ENCODE assay signal across 21 mouse cellular contexts in the genomic region with DNA sequence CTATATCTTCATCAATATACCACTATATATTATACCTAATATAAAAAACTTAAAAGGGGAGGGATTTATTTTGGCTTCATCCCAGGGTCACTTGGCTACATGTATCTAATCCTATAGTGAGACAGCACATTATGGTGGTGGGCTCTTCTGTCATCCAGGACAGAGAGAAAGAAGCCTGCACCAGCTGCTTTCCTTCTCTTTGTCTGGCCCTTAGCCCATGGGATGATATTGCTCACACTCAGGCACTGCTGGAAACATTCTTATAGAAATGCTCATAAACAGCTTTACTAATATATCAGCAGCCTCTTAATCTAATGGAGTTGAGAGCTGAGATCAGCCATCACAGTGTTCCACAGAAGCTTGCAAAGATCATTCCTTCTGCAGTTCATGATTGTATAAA.
DNase-seq lines count a peak whose midpoint lies in the region; ATAC-seq and TF ChIP-seq lines count a peak whose summit lies in the region.
"Had no signal": no experiment of that assay in that cellular context is flagged by ENCODE, and none has a peak within 500 bp of the region (broad histone marks: within the 10 kb centered on the region; RNA-seq: fewer than 3 reads in every experiment).

No protein-coding gene starts in this region.

- TF ChIP-seq POLR2A in lung, adult 2 months (IDR thresholded peaks at IDR 0.05; ENCODE audit: borderline replicate concordance, extremely low read depth, low read depth, low read length), result no peak

- no peak overlapping the region for H3K4me2 ChIP-seq in lung, embryonic 14.5 days
- no peak overlapping the region for H3K4me2 ChIP-seq in lung, embryonic 15.5 days
- H3K4me2 ChIP-seq in lung, embryonic 16.5 days (ENCODE audit: low read depth, low read length), result no peak overlapping the region
- no peak overlapping the region for H3K4me2 ChIP-seq in lung, postnatal 0 days (replicated peaks; ENCODE audit: low read depth, low read length)

- peak; percentile 77; the same call in 1 of the 2 replicates for ATAC-seq in lung, embryonic 14.5 days (ENCODE audit: insufficient read depth)
- ATAC-seq in lung, embryonic 15.5 days (ENCODE audit: borderline replicate concordance, extremely low read depth, low FRiP score, low TSS enrichment), result peak; percentile 52; the same call in 1 of the 2 replicates
- 0 out of 2 replicates have a peak, but pooled peaks have one; percentile 23 for ATAC-seq in lung, embryonic 16.5 days (ENCODE audit: low read depth)
- no peak for ATAC-seq in lung, postnatal 0 days
- ATAC-seq: activated CD4-positive, CD25-positive, alpha-beta regulatory T cell, adult 4 months; CD4-positive, CD25-positive, alpha-beta regulatory T cell, adult 4 months; Patski had no signal

- H3K4me3 ChIP-seq in lung, embryonic 14.5 days (ENCODE audit: low read depth, low read length), result no peak overlapping the region
- H3K4me3 ChIP-seq in lung, embryonic 15.5 days, result no peak overlapping the region
- H3K4me3 ChIP-seq in lung, adult 2 months (replicated peaks; ENCODE audit: extremely low read depth, low read depth, low read length), result no peak overlapping the region
- no peak overlapping the region for H3K4me3 ChIP-seq in lung, embryonic 16.5 days (ENCODE audit: low read length)
- H3K4me3 ChIP-seq in lung, postnatal 0 days (ENCODE audit: low read depth, low read length), result no peak overlapping the region

- no peaks in the 10 kb centered on the region for H3K4me1 ChIP-seq in lung, embryonic 14.5 days (ENCODE audit: insufficient read depth)
- no peaks in the 10 kb centered on the region for H3K4me1 ChIP-seq in lung, embryonic 15.5 days
- H3K4me1 ChIP-seq in lung, adult 2 months (ENCODE audit: control insufficient read depth, insufficient read depth, low read length), result no peaks in the 10 kb centered on the region
- no peaks in the 10 kb centered on the region for H3K4me1 ChIP-seq in lung, embryonic 16.5 days (replicated peaks; ENCODE audit: control insufficient read depth, insufficient read depth, low read length)
- H3K4me1 ChIP-seq in lung, postnatal 0 days (ENCODE audit: insufficient read depth, low read depth, low read length), result no peaks in the 10 kb centered on the region

- DNase-seq in lung, embryonic 14.5 days, result peak; percentile 51
- DNase-seq in lung, postnatal 10 days, result no peak
- DNase-seq in lung, adult 2 months, result no peak
- no peak for DNase-seq in lung, postnatal 0 days (ENCODE audit: low spot score)
- DNase-seq: adrenal gland, adult 2 months; adrenal gland, adult 8-10 months; adrenal gland, postnatal 10 days; adrenal gland, postnatal 14 days; adrenal gland, postnatal 25 days; adrenal gland, postnatal 36 days; B cell, adult 2 months; cerebellum, adult 11 months; cerebellum, adult 11-12 months; cerebellum, adult 18-20 months had no signal

- H3K36me3 ChIP-seq in lung, embryonic 14.5 days (ENCODE audit: insufficient read depth), result no peaks in the 10 kb centered on the region
- no peaks in the 10 kb centered on the region for H3K36me3 ChIP-seq in lung, embryonic 15.5 days
- no peaks in the 10 kb centered on the region for H3K36me3 ChIP-seq in lung, embryonic 16.5 days (ENCODE audit: control insufficient read depth, insufficient read depth, low read length)
- H3K36me3 ChIP-seq in lung, postnatal 0 days (ENCODE audit: insufficient read depth, low read length), result no peaks in the 10 kb centered on the region
- H3K36me3 ChIP-seq: G1E had no signal

- TF ChIP-seq EP300 in lung, postnatal 0 days (IDR thresholded peaks at IDR 0.05), result no peak

- H3K27ac ChIP-seq in lung, embryonic 14.5 days (ENCODE audit: low read depth), result no peak overlapping the region
- no peak overlapping the region for H3K27ac ChIP-seq in lung, embryonic 15.5 days
- no peak overlapping the region for H3K27ac ChIP-seq in lung, embryonic 16.5 days (ENCODE audit: low read length)
- H3K27ac ChIP-seq in lung, postnatal 0 days (ENCODE audit: low read length), result no peak overlapping the region

- H3K27me3 ChIP-seq in lung, embryonic 14.5 days (ENCODE audit: insufficient read depth, low read length), result no peaks in the 10 kb centered on the region
- H3K27me3 ChIP-seq in lung, embryonic 15.5 days, result no peaks in the 10 kb centered on the region
- no peaks in the 10 kb centered on the region for H3K27me3 ChIP-seq in lung, embryonic 16.5 days (ENCODE audit: control insufficient read depth, insufficient read depth, low read depth, low read length)
- no peaks in the 10 kb centered on the region for H3K27me3 ChIP-seq in lung, postnatal 0 days (replicated peaks; ENCODE audit: insufficient read depth, low read length)
- H3K27me3 ChIP-seq: CH12.LX had no signal

- TF ChIP-seq CTCF in lung, embryonic 14.5 days (IDR thresholded peaks at IDR 0.05; ENCODE audit: low read depth), result no peak
- no peak for TF ChIP-seq CTCF in lung, adult 2 months (IDR thresholded peaks at IDR 0.05; ENCODE audit: insufficient read depth, low read length)
- TF ChIP-seq CTCF in lung, postnatal 0 days (IDR thresholded peaks at IDR 0.05), result no peak

- no peaks in the 10 kb centered on the region for H3K9me3 ChIP-seq in lung, embryonic 14.5 days (ENCODE audit: low read depth, low read length)
- no peaks in the 10 kb centered on the region for H3K9me3 ChIP-seq in lung, embryonic 15.5 days
- H3K9me3 ChIP-seq in lung, embryonic 16.5 days (ENCODE audit: control insufficient read depth, low read length), result no peaks in the 10 kb centered on the region
- no peaks in the 10 kb centered on the region for H3K9me3 ChIP-seq in lung, postnatal 0 days (ENCODE audit: low read length)
- H3K9me3 ChIP-seq: G1E had no signal

- no peak overlapping the region for H3K9ac ChIP-seq in lung, embryonic 14.5 days
- H3K9ac ChIP-seq in lung, embryonic 15.5 days, result no peak overlapping the region
- H3K9ac ChIP-seq in lung, embryonic 16.5 days (ENCODE audit: low read length), result no peak overlapping the region
- no peak overlapping the region for H3K9ac ChIP-seq in lung, postnatal 0 days (replicated peaks; ENCODE audit: low read depth)
